Mouse (Mus musculus) forebrain, postnatal 0 days (tissue): ENCODE results near the gene Brd3os. TPM values are rescaled to one million over a fixed set of nuclear protein-coding genes. Genes with fewer than 3 reads are reported as not detected.
A peak's percentile ranks its signal among the peaks of the same experiment; 100 is the strongest.

Experiments
- ATAC-seq: fragments of 200-750 bp; cut with Nextera tagmentation; 2 replicates; pipeline ENCODE4 v1.8.0; 2017; ENCODE audit warnings: mild to moderate bottlenecking, moderate library complexity
- DNase-seq: peaks from one replicate; pipeline ENCODE4 v3.0.0-alpha.2; 2015
- H3K27ac ChIP-seq: fragments of 300-500 bp; sonication (generic); 2 replicates; pipeline ENCODE4 v1.5.1; 2014; ENCODE audit warnings: low read depth, mild to moderate bottlenecking, antibody characterized with exemption, low read length, moderate library complexity, mixed read lengths
- H3K27me3 ChIP-seq: fragments of 300-500 bp; sonication (generic); 2 replicates; pipeline ENCODE4 v1.6.1; 2014; ENCODE audit warnings: mild to moderate bottlenecking, low read length, mixed read lengths; ENCODE audit not compliant: insufficient read depth
- H3K36me3 ChIP-seq: fragments of 300-500 bp; sonication (generic); 2 replicates; pipeline ENCODE4 v1.6.1; 2014; ENCODE audit warnings: mild to moderate bottlenecking, moderate library complexity; ENCODE audit not compliant: insufficient read depth
- H3K4me1 ChIP-seq: fragments of 300-500 bp; sonication (generic); 2 replicates; pipeline ENCODE4 v1.6.1; 2014; ENCODE audit warnings: antibody characterized with exemption; ENCODE audit not compliant: insufficient read depth
- H3K4me2 ChIP-seq: fragments of 300-500 bp; sonication (generic); 2 replicates; pipeline ENCODE4 v1.6.1; 2014; ENCODE audit warnings: low read depth, mild to moderate bottlenecking, moderate library complexity
- H3K4me3 ChIP-seq: fragments of 300-500 bp; sonication (generic); 2 replicates; pipeline ENCODE4 v1.5.1; 2014; ENCODE audit warnings: low read depth, low read length, mixed read lengths
- H3K9ac ChIP-seq: fragments of 300-500 bp; sonication (generic); 2 replicates; pipeline ENCODE4 v1.6.1; 2014; ENCODE audit warnings: mild to moderate bottlenecking
- H3K9me3 ChIP-seq: fragments of 300-500 bp; sonication (generic); 2 replicates; pipeline ENCODE4 v1.6.1; 2016; ENCODE audit warnings: low read length
- CTCF ChIP-seq: sonication (generic); IDR thresholded peaks from 2 replicates; pipeline ENCODE4 v1.5.1; 2016; ENCODE audit warnings: antibody characterized with exemption, control low read depth, low read depth
- WGBS: fragments of 180-500 bp; shearing (Covaris S2); extraction: QIAGEN DNeasy Blood & Tissue Kit; methylation state at CpG from one replicate; pipeline ENCODE4 v1.1.7; 2014; 5-methylcytosine and 5-hydroxymethylcytosine counted together
- polyA plus RNA-seq: library from polyadenylated mRNA; unstranded; fragments of >200 nt; fragmentation: Nextera tagmentation; extraction: Ambion mirVana; gene quantifications from 2 replicates; pipeline ENCODE4 v1.2.1, GENCODE M21; 2015
- total RNA-seq: library from RNA; depleted of rRNA; stranded (reverse); fragments of >200 nt; gene quantifications from 2 replicates; pipeline ENCODE4 v1.2.3, GENCODE M21; 2014

The Brd3os gene
- total and polyA plus RNA-seq, 2 experiments from 2014 or later: 33.9 to 44.1 TPM

DNA sequence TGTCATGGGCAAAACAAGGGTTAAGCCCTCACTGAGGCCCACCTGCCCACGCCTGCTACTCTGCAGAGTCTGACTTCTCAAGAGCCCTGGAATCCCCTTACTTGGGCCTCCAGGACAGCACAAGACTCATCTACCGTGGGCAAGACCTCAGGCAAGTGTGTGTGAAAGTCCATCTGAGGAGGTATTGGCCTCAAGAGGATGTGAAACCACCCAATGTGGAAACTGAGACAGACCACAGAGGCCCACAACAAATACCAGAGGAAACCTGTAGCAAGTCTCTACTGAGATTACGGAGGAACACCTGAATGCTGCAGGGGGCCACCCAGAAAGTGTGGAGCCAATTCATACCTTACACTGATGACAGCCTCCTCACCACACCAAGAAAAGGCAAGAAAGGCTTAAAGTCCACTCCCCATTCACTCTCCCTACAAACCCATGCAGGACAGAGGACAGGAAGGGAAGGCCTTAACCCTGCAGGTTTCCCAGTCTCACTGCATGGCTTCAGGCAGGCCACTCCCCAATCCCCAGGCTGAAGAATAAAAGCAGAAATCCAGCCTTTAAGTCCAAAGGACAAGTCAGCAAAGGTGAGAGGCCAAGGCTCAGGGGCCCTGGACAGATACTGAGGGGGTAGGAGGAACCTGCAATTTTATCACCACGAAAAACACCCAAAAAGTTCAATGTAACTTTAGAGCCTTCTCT lies 27.3 kb downstream of the Brd3os start:
- no peaks in the 10 kb centered on the region for H3K27me3 ChIP-seq
- no peak overlapping the region for H3K9ac ChIP-seq
- no peak for TF ChIP-seq CTCF
- peaks cover 17% of the 10 kb centered on the region for H3K4me1 ChIP-seq
- WGBS: 73% methylated on average over 4 of the region's 4 CpGs
- DNase-seq (no peak), ATAC-seq (no peak)
- H3K36me3 ChIP-seq: peaks cover 12% of the 10 kb centered on the region
- H3K4me3 ChIP-seq: no peak overlapping the region
- H3K27ac ChIP-seq: no peak overlapping the region
- H3K9me3 ChIP-seq: no peaks in the 10 kb centered on the region
- no peak overlapping the region for H3K4me2 ChIP-seq

DNA sequence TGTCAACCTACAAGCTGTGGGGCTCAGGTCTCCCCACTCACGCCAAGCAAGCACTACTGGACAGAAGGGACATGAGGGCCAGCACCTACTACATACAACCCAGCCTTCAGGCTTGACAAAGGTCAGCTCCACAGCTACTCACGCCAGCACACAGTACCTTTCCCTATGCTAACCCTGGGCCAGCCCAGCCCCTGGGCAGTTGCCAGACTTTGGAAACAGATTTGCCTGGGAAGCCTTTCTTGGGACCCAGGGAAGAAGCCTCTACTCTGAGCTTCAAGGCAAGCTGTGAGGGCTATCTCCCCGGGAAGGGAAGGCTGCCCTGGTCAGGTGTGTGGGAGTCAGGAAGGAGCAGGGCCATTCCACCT lies 27.8 kb downstream of the Brd3os start:
- Histone ChIP-seq H3K27me3 (no peaks in the 10 kb centered on the region), H3K4me1 (peaks cover 18% of the 10 kb centered on the region), H3K36me3 (peaks cover 12% of the 10 kb centered on the region), H3K27ac (no peak overlapping the region), H3K9me3 (no peaks in the 10 kb centered on the region), H3K4me3 (no peak overlapping the region), H3K4me2 (no peak overlapping the region), H3K9ac (no peak overlapping the region)
- no peak for DNase-seq
- no peak for ATAC-seq
- 69% methylated on average over 3 of the region's 3 CpGs for WGBS
- TF ChIP-seq CTCF: no peak

DNA sequence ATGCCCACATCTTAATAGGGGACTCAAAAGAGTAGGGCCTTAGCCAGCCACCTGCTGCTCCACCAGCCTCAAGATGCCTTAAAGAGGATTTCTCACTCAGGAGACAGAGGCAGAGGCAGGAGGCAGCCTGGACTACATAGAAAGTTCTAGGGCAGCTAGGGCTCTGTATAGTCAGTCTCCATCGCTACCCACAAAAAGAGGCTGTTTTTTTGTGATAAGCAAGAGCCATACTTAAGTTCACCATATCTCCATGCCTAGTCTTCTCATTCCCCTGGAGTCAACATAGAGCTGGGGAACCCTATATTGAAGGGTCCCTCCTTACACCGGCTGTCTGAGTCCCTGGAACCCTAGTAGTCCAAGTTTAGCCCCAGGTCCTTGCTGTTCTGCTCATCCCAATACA lies 28.4 kb downstream of the Brd3os start:
- no peak for TF ChIP-seq CTCF

DNA sequence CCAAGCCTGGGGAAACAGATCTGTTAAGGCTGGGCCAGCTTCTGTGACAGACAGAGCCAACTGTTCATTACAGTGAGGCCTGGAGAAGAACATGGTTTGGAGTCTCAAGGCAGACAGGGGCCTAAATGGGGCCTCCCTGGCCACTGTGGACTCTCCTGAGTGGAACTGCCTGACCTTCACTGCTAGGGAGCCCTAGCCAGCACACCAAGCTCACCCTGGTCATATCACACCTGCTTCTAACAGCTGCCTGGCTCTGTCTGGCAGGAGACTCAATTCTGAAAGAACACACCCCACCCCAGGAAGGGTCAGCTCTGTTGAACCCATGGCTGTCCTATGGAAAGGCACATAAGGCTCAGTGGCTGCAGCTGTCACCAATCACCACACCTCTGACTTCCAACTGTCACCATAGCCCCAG lies 29.1 kb downstream of the Brd3os start:
- no peaks in the 10 kb centered on the region for H3K9me3 ChIP-seq
- H3K9ac ChIP-seq: no peak overlapping the region
- H3K4me3 ChIP-seq: no peak overlapping the region
- no peak for TF ChIP-seq CTCF
- no peak overlapping the region for H3K4me2 ChIP-seq
- peaks cover 18% of the 10 kb centered on the region for H3K4me1 ChIP-seq
- no peak overlapping the region for H3K27ac ChIP-seq
- DNase-seq: no peak
- H3K36me3 ChIP-seq: peaks cover 8% of the 10 kb centered on the region
- ATAC-seq: no peak
- H3K27me3 ChIP-seq: no peaks in the 10 kb centered on the region

More for the DNA sequence above, 28.4 kb downstream of the Brd3os start:
- Histone ChIP-seq H3K4me3 (no peak overlapping the region), H3K36me3 (peaks cover 12% of the 10 kb centered on the region), H3K9me3 (no peaks in the 10 kb centered on the region), H3K4me2 (no peak overlapping the region), H3K27ac (no peak overlapping the region), H3K27me3 (no peaks in the 10 kb centered on the region), H3K4me1 (peaks cover 18% of the 10 kb centered on the region), H3K9ac (no peak overlapping the region)
- DNase-seq: no peak
- ATAC-seq: no peak
- WGBS: 95% methylated on average over 2 of the region's 2 CpGs

DNA sequence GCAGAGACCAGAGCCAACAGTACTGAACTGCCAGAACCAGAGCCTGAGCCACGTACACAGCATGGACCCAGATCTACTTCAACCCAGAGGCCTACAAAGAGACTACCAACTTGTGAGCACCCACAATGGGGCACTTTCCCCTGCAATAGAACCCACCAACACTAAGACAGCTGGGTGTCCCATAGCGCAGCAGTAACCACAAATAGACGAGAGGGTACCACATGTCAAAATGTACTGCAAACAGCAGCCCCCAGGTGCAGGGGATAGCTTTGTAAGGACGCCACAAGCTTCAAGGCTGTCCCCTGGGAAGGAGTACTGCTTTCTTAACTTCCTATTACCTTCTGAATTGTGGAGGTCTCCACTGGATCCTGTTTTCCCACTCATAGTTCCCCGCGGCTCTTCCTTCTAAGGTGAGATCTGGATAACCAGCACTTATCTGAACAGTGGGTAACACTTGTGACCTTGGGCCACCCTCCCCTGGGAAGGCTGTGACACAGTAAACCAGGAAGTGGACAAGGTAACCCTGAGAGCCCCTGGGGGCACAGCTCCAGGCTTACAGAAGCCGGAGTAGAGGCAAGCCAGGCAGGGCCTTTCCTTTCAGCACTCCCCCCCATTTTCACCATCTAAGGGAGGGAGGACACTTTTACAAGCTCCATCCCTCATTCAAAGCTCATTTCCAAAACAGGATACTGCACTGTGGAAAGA lies 31.1 kb downstream of the Brd3os start:
- Histone ChIP-seq H3K27ac (no peak overlapping the region), H3K9me3 (no peaks in the 10 kb centered on the region), H3K4me3 (peak overlapping the region; percentile 90), H3K27me3 (no peaks in the 10 kb centered on the region), H3K4me2 (peak overlapping the region; percentile 86), H3K9ac (0 out of 2 replicates have a peak overlapping the region, but pooled peaks have one; percentile 92), H3K36me3 (peaks cover 2% of the 10 kb centered on the region), H3K4me1 (peaks cover 21% of the 10 kb centered on the region)
- ATAC-seq (no peak), DNase-seq (no peak)
- TF ChIP-seq CTCF: no peak
- 75% methylated on average over 7 of the region's 7 CpGs for WGBS

DNA sequence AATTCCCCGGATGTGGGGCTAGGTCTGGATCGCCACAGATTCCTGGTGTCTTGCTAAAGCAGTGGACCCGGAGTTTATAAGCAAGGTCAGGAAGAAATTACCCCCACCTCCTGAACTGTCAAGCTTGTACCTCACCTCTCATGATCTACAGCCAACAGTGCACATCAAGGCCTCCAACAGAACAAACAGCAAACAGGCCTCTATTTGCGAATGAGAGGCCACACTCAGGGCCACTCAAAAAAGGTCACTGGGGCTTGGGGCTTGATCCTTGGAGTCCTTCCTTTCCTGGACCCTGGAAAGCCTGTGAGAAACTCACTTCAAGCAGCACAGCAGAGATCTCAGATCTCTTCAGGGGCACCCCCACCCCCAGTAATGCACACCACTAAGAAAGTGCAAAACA lies 31.8 kb downstream of the Brd3os start:
- ATAC-seq: no peak

More for the DNA sequence above, 31.8 kb downstream of the Brd3os start:
- Histone ChIP-seq H3K36me3 (no peaks in the 10 kb centered on the region; the same call in 1 of the 2 replicates), H3K4me3 (peak overlapping the region; percentile 90), H3K9ac (peak overlapping the region; percentile 92), H3K4me1 (peaks cover 21% of the 10 kb centered on the region), H3K4me2 (peak overlapping the region; percentile 86), H3K27me3 (no peaks in the 10 kb centered on the region), H3K9me3 (no peaks in the 10 kb centered on the region), H3K27ac (no peak overlapping the region)
- WGBS: 30% methylated on average over 4 of the region's 4 CpGs
- no peak for TF ChIP-seq CTCF
- DNase-seq: no peak
